Mouse (Mus musculus) urinary bladder, postnatal 14 days (tissue): ENCODE measurements around the gene Dhodh.

ENCODE experiments used
- DNase-seq: peaks from one replicate; pipeline ENCODE4 v3.0.0; 2021; ENCODE audit warnings: low spot score

Gene Dhodh

DNA sequence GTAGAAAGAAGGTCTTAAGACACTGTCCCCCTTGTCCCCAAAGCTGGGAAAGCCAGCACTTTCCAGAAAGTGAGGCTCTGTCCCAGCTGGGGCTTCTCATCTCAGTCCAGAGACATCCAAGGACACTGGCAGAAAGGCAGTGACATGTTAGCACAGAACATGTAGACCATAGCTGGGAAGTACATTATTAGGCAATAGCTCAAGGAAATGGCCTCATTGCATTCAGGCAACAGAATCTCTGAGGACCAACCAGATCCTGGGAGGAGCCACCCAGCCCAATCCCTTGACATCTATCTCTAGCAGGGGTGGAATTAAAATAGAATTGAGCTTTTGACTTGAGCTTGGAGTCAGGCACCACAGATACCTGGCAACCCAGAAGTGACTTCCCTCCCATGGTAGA, 22.8 kb downstream of the Dhodh start:
- DNase-seq, result no peak

DNA sequence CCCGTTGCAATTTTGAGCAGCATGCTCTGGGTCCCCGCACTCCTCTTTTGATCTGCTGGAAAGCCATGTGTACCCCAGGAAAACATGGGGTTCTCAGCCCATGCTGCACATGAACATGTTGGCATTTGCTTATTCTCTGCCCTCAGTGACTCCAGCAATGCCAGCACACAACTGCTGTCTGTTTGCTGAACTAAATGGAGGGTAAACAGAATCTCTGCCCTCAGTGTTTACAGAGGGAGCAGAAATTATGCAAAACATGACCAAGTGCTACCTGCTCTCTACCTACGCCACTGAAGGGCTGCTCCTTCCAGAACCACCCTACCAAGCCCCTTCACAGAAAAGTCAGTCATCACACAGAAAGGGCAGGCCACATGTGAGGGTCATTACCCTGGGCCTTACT, 23.6 kb downstream of the Dhodh start:
- DNase-seq, result no peak

- DNase-seq, result no peak
These were observed 24.2 kb downstream of the Dhodh start for GRCm38 (mm10) chr8:109584293-109584692.

- no peak for DNase-seq
These were observed 29.6 kb downstream of the Dhodh start, which contains the start of gene Hp for GRCm38 (mm10) chr8:109578900-109579301. TSS of gene Hp (minus strand) at chr8:109579172.

DNA sequence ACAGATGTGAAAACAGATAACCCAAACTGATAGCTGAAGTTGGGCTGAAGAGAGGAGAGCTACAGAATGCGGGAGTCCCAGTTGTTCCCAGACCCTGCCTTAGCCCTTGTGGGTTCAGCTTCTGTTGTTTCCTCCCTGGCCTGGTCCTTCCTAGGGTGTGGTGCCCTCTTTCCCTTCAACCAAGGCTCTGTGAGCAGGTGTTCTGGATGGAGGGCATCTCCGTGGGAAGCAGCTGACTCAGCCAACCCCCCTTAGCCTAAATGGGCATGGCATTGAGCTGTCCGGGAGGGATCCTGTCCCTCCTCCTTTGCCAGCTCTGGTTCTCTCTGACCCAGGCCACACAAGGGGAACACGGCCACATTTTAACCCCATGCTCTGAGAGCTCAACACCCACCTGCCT, 32.2 kb downstream of the Dhodh start:
- no peak for DNase-seq

GRCm38 (mm10) chr8:109571139-109571538, 37.3 kb downstream of the Dhodh start:
- DNase-seq, result no peak

- peak; percentile 99 for DNase-seq
These were observed 42.8 kb downstream of the Dhodh start, which contains the start of the genes Dhx38 and Txnl4b for GRCm38 (mm10) chr8:109565498-109566333. TSS of gene Dhx38 (minus strand) at chr8:109565861. TSS of gene Txnl4b (plus strand) at chr8:109565892.

DNA sequence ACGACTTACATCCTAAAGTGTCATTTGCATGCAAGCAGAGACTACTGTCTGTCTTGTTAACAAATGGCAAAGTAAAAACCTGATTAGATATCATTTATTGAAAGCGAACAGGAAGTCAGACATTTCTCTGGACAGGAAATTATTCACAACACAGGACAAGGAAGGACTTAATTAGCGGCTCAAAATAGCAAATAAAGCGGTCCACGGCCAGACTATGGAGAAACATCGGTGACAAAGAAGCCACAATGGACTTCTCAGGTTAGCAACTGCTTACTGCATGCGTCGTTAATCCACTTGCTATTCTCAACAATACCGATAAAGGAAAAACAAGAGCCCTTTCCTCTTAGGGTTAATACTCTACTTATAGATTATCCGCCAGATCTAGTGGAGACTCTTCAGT, 43.7 kb downstream of the Dhodh start:
- no peak for DNase-seq

- no peak for DNase-seq
These were observed 44.6 kb downstream of the Dhodh start for GRCm38 (mm10) chr8:109563881-109564280.

GRCm38 (mm10) chr8:109551663-109552062, 56.8 kb downstream of the Dhodh start:
- DNase-seq, result no peak

DNA sequence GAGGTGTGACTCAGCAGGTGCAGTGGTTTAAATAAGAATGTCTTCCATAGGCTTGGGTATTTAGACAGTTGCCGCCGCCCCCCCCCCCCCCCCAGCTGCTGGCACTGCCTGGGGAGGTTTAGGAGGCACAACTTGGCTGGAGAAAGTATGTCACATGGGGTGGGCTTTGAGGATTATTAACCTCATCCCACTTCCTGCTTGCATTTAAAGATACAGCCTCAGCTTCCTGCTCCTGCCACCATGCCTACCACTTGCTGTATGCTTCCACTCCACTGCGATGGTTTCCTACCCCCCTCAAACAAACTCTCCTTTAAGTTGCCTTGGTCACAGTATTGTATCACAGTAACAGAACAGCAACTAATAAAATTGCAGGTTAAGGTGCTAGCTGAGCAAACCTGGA, 64.4 kb downstream of the Dhodh start:
- DNase-seq, result no peak

GRCm38 (mm10) chr8:109542748-109543519, 65.5 kb downstream of the Dhodh start:
- DNase-seq, result no peak

DNA sequence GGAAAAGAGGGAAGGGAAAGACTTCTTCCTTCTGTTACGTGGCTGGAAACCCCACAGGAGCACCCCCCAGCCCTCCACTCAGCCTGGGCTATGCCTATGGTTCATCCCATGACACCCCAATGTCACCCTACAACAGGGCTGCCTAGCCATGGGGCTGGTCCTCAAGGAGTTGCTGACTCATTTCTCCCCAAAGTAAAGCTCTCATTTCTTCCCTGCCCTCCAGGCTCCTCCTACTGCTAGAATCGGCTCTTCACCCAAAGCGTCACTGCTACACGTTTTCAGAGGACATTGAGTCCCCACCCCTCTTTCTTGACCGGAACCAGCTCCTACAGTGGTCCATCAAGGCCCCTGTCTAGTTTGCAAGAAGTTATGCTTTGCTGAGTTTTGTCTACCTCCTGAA, 66.3 kb downstream of the Dhodh start:
- DNase-seq, result no peak
